17 mouse cellular contexts compared by ENCODE assay signal in genomic region chr8:26915731-26916130, GRCm38 (mm10).
"Had no signal": no experiment of that assay in that cellular context is flagged by ENCODE, and none has a peak within 500 bp of the region (broad histone marks: within the 10 kb centered on the region; RNA-seq: fewer than 3 reads in every experiment).

No protein-coding gene starts in this region.

- ATAC-seq: midbrain, embryonic 16.5 days had no signal

- H3K9ac ChIP-seq: limb, embryonic 12.5 days; liver, embryonic 13.5 days; midbrain, embryonic 12.5 days; neural tube, embryonic 13.5 days had no signal

- DNase-seq: kidney, adult 11 months; kidney, adult 9 months; kidney, postnatal 36 days; layer of hippocampus, adult 9-11 months; layer of hippocampus, postnatal 36 days; liver; liver, embryonic 13.5 days; lung, adult 18-20 months; right cerebral cortex, adult 18-20 months; right cerebral cortex, postnatal 25 days; thymus, adult 18-20 months; thymus, postnatal 36 days had no signal

- H3K27me3 ChIP-seq: liver, embryonic 13.5 days; midbrain, embryonic 12.5 days; neural tube, embryonic 13.5 days had no signal

- H3K4me1 ChIP-seq: liver, embryonic 13.5 days; midbrain, embryonic 12.5 days had no signal

- H3K4me3 ChIP-seq: limb, embryonic 12.5 days; liver, embryonic 13.5 days; midbrain, embryonic 12.5 days; neural tube, embryonic 13.5 days had no signal

- H3K36me3 ChIP-seq: limb, embryonic 12.5 days; liver, embryonic 13.5 days; midbrain, embryonic 12.5 days; neural tube, embryonic 13.5 days had no signal

- H3K27ac ChIP-seq: kidney, postnatal 0 days; limb, embryonic 12.5 days; liver, embryonic 13.5 days; midbrain, embryonic 12.5 days; neural tube, embryonic 13.5 days had no signal
